Mouse (Mus musculus) C2C12 (cell line): ENCODE data around the gene Tiam1. TPM values are rescaled to one million over a fixed set of nuclear protein-coding genes. Genes with fewer than 3 reads are reported as not detected.

Source experiments
- H3K27me3 ChIP-seq: one replicate; pipeline ENCODE4 v1.6.1; 2011; ENCODE audit not compliant: control insufficient read depth, insufficient read depth, insufficient read length
- H3K36me3 ChIP-seq: one replicate; pipeline ENCODE4 v1.6.1; 2011; ENCODE audit not compliant: control insufficient read depth, insufficient read depth
- H3K4me3 ChIP-seq: one replicate; pipeline ENCODE4 v1.5.1; 2011; ENCODE audit warnings: mild to moderate bottlenecking, control low read depth; ENCODE audit not compliant: poor library complexity, insufficient read depth, severe bottlenecking
- H3K79me2 ChIP-seq: one replicate; pipeline ENCODE4 v1.6.1; 2011; ENCODE audit not compliant: control insufficient read depth, insufficient read depth
- H3K79me3 ChIP-seq: one replicate; pipeline ENCODE4 v1.6.1; 2011; ENCODE audit warnings: low read depth, control low read depth
- H3ac ChIP-seq: one replicate; pipeline ENCODE3; 2011; ENCODE audit warnings: low read depth; ENCODE audit not compliant: control insufficient read depth, insufficient read length
- CEBPB ChIP-seq: IDR thresholded peaks from one replicate; pipeline ENCODE4 v1.6.1; 2011; ENCODE audit warnings: low read depth, mild to moderate bottlenecking, control low read depth, moderate library complexity
- CTCF ChIP-seq: IDR thresholded peaks from one replicate; pipeline ENCODE4 v1.5.1; 2011; ENCODE audit not compliant: control insufficient read depth, insufficient read depth, insufficient read length
- FOSL1 ChIP-seq: IDR thresholded peaks from one replicate; pipeline ENCODE4 v1.8.0; 2011; ENCODE audit warnings: mild to moderate bottlenecking, low read length; ENCODE audit not compliant: poor library complexity, insufficient read depth, severe bottlenecking
- MAX ChIP-seq: IDR thresholded peaks from one replicate; pipeline ENCODE4 v1.6.1; 2011; ENCODE audit warnings: mild to moderate bottlenecking, control low read depth
- MYOD1 ChIP-seq: IDR thresholded peaks from one replicate; pipeline ENCODE4 v1.6.1; 2011; ENCODE audit warnings: low read depth; ENCODE audit not compliant: control insufficient read depth, insufficient read length
- MYOG ChIP-seq: IDR thresholded peaks from one replicate; pipeline ENCODE4 v1.6.1; 2011; ENCODE audit not compliant: control insufficient read depth, insufficient read length; ENCODE audit errors: extremely low read depth
- USF1 ChIP-seq: IDR thresholded peaks from one replicate; pipeline ENCODE4 v1.6.1; 2011; ENCODE audit warnings: low read depth, mild to moderate bottlenecking, control low read depth, moderate library complexity
- polyA plus RNA-seq: library from polyadenylated mRNA; unstranded; fragments of >200 nt; fragmentation: generic; extraction: Trizol; gene quantifications from one replicate; pipeline ENCODE4 v1.2.1, GENCODE M21; 2012; ENCODE audit warnings: missing spikeins

Tiam1 gene
- polyA plus RNA-seq, 1 experiment = 6.9 TPM

GRCm38 (mm10) chr16:89896885-89897546 lies 246.6 kb downstream of the Tiam1 start:
- H3K79me3 ChIP-seq = no peaks in the 10 kb centered on the region
- H3ac ChIP-seq = no peak overlapping the region
- no peaks in the 10 kb centered on the region for H3K36me3 ChIP-seq
- no peaks in the 10 kb centered on the region for H3K27me3 ChIP-seq
- TF ChIP-seq MYOD1 (no peak), CTCF (no peak), MYOG (no peak)
- no peaks in the 10 kb centered on the region for H3K79me2 ChIP-seq
- no peak overlapping the region for H3K4me3 ChIP-seq

DNA sequence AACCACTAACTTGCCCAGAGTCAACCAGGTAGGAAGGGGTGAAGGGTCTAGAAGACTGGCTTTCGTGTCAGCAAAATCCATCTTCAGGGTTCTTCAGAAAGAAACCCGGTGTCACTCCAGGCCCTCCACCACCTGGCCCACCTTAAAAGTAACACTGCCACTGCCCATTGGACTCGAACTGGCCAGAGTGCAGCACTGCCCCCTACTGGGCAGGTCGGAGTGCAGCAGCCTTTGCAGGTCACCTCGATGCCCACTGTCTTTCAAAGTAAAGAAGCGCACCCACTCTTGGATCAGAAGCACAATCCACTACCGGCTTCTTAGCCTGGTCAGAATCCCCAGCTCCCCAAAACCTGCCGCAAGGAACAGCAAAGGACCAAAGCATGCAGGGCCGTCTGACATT lies 247.2 kb downstream of the Tiam1 start:
- TF ChIP-seq USF1 (no peak), CEBPB (no peak), CTCF (no peak), MAX (no peak), MYOG (no peak), FOSL1 (no peak), MYOD1 (no peak)
- H3ac ChIP-seq = no peak overlapping the region
- H3K36me3 ChIP-seq = no peaks in the 10 kb centered on the region
- H3K79me2 ChIP-seq = no peaks in the 10 kb centered on the region
- no peaks in the 10 kb centered on the region for H3K27me3 ChIP-seq
- no peak overlapping the region for H3K4me3 ChIP-seq
- H3K79me3 ChIP-seq = no peaks in the 10 kb centered on the region

GRCm38 (mm10) chr16:89895283-89895682 lies 248.3 kb downstream of the Tiam1 start:
- no peak overlapping the region for H3K4me3 ChIP-seq
- TF ChIP-seq FOSL1 (no peak), USF1 (no peak), MYOG (no peak), CEBPB (no peak), CTCF (no peak), MYOD1 (no peak)
- no peaks in the 10 kb centered on the region for H3K27me3 ChIP-seq
- H3K79me3 ChIP-seq = no peaks in the 10 kb centered on the region
- no peak overlapping the region for H3ac ChIP-seq
- H3K36me3 ChIP-seq = no peaks in the 10 kb centered on the region
- no peaks in the 10 kb centered on the region for H3K79me2 ChIP-seq

DNA sequence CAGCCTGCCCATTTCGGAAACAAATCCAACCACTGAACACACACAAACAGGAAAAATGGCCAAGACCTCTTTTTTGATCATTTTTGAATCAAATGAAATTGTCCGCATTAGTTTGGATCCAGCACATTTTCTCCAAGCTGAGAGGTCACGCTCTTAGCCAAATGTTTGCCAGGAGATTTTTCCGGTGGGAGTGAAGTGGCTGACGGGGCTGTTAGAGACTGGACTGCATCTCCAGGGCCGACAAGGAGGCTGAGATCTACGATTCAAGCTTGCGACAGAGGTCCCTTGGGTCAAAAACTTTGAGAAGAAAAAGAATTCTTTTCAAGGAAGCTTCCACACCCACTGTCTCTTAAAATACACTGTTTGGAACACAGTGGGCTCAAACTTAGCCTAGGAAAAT lies 248.8 kb downstream of the Tiam1 start:
- Histone ChIP-seq H3K36me3 (no peaks in the 10 kb centered on the region), H3K79me3 (no peaks in the 10 kb centered on the region), H3K27me3 (no peaks in the 10 kb centered on the region), H3K4me3 (no peak overlapping the region), H3K79me2 (no peaks in the 10 kb centered on the region), H3ac (no peak overlapping the region)
- TF ChIP-seq MAX (no peak), CTCF (no peak), FOSL1 (no peak), MYOG (no peak)

- H3K36me3 ChIP-seq = no peaks in the 10 kb centered on the region
- H3K79me3 ChIP-seq = no peaks in the 10 kb centered on the region
- no peaks in the 10 kb centered on the region for H3K79me2 ChIP-seq
- H3K4me3 ChIP-seq = no peak overlapping the region
- TF ChIP-seq MYOD1 (no peak), FOSL1 (no peak), MYOG (no peak), CTCF (no peak), USF1 (no peak), CEBPB (no peak), MAX (no peak)
- no peaks in the 10 kb centered on the region for H3K27me3 ChIP-seq
- no peak overlapping the region for H3ac ChIP-seq
Observed at GRCm38 (mm10) chr16:89890515-89891189, 252.9 kb downstream of the Tiam1 start.

DNA sequence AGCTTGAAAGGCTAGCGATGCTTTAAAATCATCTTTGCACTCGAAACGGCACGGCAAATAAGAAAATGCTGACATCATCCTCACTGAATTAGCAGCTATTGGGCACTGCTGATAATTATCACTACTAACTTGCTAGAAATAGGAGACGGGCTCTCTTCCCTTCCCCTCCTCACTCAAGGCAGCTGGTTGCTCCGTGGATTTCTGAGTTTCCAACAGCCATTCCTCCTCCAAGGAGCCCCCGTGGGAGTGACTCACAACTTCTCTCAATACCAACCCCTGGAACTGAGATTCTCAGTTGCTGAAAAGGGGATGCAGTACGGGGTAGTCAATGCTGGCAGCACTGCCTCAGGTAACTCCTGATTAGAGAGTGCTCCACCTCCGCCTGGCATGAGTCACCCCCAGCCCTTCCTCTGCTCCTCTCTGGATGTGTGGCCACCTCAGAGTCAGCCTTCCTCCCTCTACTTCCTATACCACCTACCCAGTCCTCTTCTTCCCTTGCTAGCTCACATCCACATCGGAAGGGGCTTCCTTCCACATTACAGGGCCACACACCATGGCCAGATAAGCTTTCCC lies 253.6 kb downstream of the Tiam1 start:
- H3K79me2 ChIP-seq = no peaks in the 10 kb centered on the region
- TF ChIP-seq MYOG = no peak
- no peak for TF ChIP-seq CEBPB
- no peak for TF ChIP-seq MAX
- TF ChIP-seq CTCF = no peak
- TF ChIP-seq USF1 = no peak
- TF ChIP-seq FOSL1 = no peak
- no peak for TF ChIP-seq MYOD1
- no peaks in the 10 kb centered on the region for H3K79me3 ChIP-seq
- H3ac ChIP-seq = no peak overlapping the region
- H3K27me3 ChIP-seq = no peaks in the 10 kb centered on the region
- H3K4me3 ChIP-seq = no peak overlapping the region
- H3K36me3 ChIP-seq = no peaks in the 10 kb centered on the region
